In genomic region chr9:59330055-59330454, GRCm38 (mm10) we compare ENCODE assay signal across 20 mouse cellular contexts. TPM values are rescaled to one million over a fixed set of nuclear protein-coding genes. Genes with fewer than 3 reads are reported as not detected.
DNase-seq lines count a peak whose midpoint lies in the region; ATAC-seq lines count a peak whose summit lies in the region.
"Had no signal": no experiment of that assay in that cellular context is flagged by ENCODE, and none has a peak within 500 bp of the region (broad histone marks: within the 10 kb centered on the region; RNA-seq: fewer than 3 reads in every experiment).

No protein-coding gene starts in this region.

- no peak for DNase-seq in frontal cortex, adult 2 months (ENCODE audit: extremely low spot score in 1 of 2, low spot score in 1 of 2)
- DNase-seq in heart, adult 11 months: peak; percentile 70
- no peak for DNase-seq in heart, postnatal 14 days
- DNase-seq in spleen, adult 18-20 months: no peak
- no peak for DNase-seq in gastrocnemius, postnatal 36 days
- DNase-seq: adrenal gland, adult 2 months; adrenal gland, adult 8-10 months; adrenal gland, postnatal 10 days; adrenal gland, postnatal 14 days; adrenal gland, postnatal 25 days; adrenal gland, postnatal 36 days; B cell, adult 2 months; cerebellum, adult 11 months; cerebellum, adult 11-12 months had no signal

- intact Hi-C loops in heart, postnatal 14 days (cut with DNase I): no loop called here
- intact Hi-C loops in gastrocnemius, postnatal 36 days (cut with DNase I): no loop called here

- ATAC-seq in frontal cortex, adult (ENCODE audit: low TSS enrichment): peak; percentile 87
- peak; percentile 62 for ATAC-seq in granulocyte monocyte progenitor cell, adult 5-6 weeks (replicated peaks; ENCODE audit: poor library complexity, severe bottlenecking)
- peak; percentile 23; the same call in 1 of the 2 replicates for ATAC-seq in megakaryocyte progenitor cell, adult 5-6 weeks (replicated peaks; ENCODE audit: poor library complexity)
- ATAC-seq: activated CD4-positive, CD25-positive, alpha-beta regulatory T cell, adult 4 months; CD4-positive, CD25-positive, alpha-beta regulatory T cell, adult 4 months; Patski had no signal

RNA-seq across cellular contexts. Expression of gene Bbs4, which starts 23.3 kb away (rescaled TPM):
- 34.4 and 37.3 TPM in 2 replicates for polyA plus RNA-seq in frontal cortex, adult 2 months (2012; rRNA removed)
- 1 to 10 TPM; 2.7 to 3.4 TPM for total RNA-seq in heart, postnatal 14 days (2021)
- 3.3 and 5.2 TPM in 2 replicates for total RNA-seq in granulocyte monocyte progenitor cell, adult 5-6 weeks (2014; fragmentation: Nextera tagmentation)
- 12.3 and 19.4 TPM in 2 replicates for total RNA-seq in granulocyte monocyte progenitor cell, adult 5-6 weeks (2017)
- total RNA-seq in megakaryocyte progenitor cell, adult 5-6 weeks (2015): 3.5 and 8.7 TPM in 2 replicates
- total RNA-seq in megakaryocyte progenitor cell, adult 5-6 weeks (2017): 7.6 and 9.7 TPM in 2 replicates
- total RNA-seq in gastrocnemius, postnatal 36 days (2021): 1 to 10 TPM; 3.5 to 3.9 TPM

RNA-seq across cellular contexts. Expression of gene Adpgk, which starts 38.7 kb away (rescaled TPM):
- polyA plus RNA-seq in frontal cortex, adult 2 months (2012; rRNA removed): 18.0 and 19.7 TPM in 2 replicates
- total RNA-seq in heart, postnatal 14 days (2021): 1 to 10 TPM; 9.5 to 9.8 TPM
- total RNA-seq in granulocyte monocyte progenitor cell, adult 5-6 weeks (2014; fragmentation: Nextera tagmentation): 47.8 and 56.8 TPM in 2 replicates
- total RNA-seq in granulocyte monocyte progenitor cell, adult 5-6 weeks (2017): 48.4 and 55.0 TPM in 2 replicates
- total RNA-seq in megakaryocyte progenitor cell, adult 5-6 weeks (2015): 86.5 and 87.4 TPM in 2 replicates
- total RNA-seq in megakaryocyte progenitor cell, adult 5-6 weeks (2017): 54.3 and 57.9 TPM in 2 replicates
- 1 to 10 TPM; 6.5 to 8.5 TPM for total RNA-seq in gastrocnemius, postnatal 36 days (2021)

Comparison
In these comparisons a context has a peak if more than half of its experiments do, and no peak if none do; other contexts are left out.
1. ATAC-seq: peak in every context shown above with its lines; median percentile 87 in frontal cortex, adult; 62 in granulocyte monocyte progenitor cell, adult 5-6 weeks; 23 in megakaryocyte progenitor cell, adult 5-6 weeks.
2. RNA of gene Adpgk, which starts 38.7 kb away (total RNA-seq): 54.3 to 87.4 TPM in megakaryocyte progenitor cell, adult 5-6 weeks and 47.8 to 56.8 TPM in granulocyte monocyte progenitor cell, adult 5-6 weeks; 9.5 to 9.8 TPM in heart, postnatal 14 days and 6.5 to 8.5 TPM in gastrocnemius, postnatal 36 days; every median in the first group is over 4 times any median in the second.